Mouse (Mus musculus): ENCODE results near the gene Gm13103. TPM values are rescaled to one million over a fixed set of nuclear protein-coding genes. Genes with fewer than 3 reads are reported as not detected.
"Not testable (repeated sequence)": the region's sequence is repeated elsewhere in the genome, so short reads cannot be mapped to it uniquely, and the experiment has no call there.

Gene Gm13103
- not detected in 2 replicates for polyA plus RNA-seq (2016; fragmentation: Nextera tagmentation; extraction: Ambion mirVana)

- H3K27ac ChIP-seq; H3K4me2 ChIP-seq (replicated peaks); ATAC-seq (ENCODE audit: low FRiP score); H3K27me3 ChIP-seq; H3K4me1 ChIP-seq; H3K9ac ChIP-seq; H3K36me3 ChIP-seq; H3K4me3 ChIP-seq: not testable (repeated sequence)
- peaks cover 26% of the 10 kb centered on the region for H3K9me3 ChIP-seq (replicated peaks)
These were observed at the start of gene Gm13103 for GRCm38 (mm10) chr4:143846197-143846596. Gene Gm13103, plus strand, starts transcription at chr4:143846497.

- no peak within 1 kb of the TSS for H3K4me2 ChIP-seq (replicated peaks)
- H3K36me3 ChIP-seq, result no peaks in the 10 kb centered on the region
- ATAC-seq (ENCODE audit: low FRiP score), result no peak
- no peak within 1 kb of the TSS for H3K27ac ChIP-seq
- H3K9ac ChIP-seq, result no peak within 1 kb of the TSS
- H3K9me3 ChIP-seq (replicated peaks), result peaks cover 28% of the 10 kb centered on the region
- no peaks in the 10 kb centered on the region for H3K4me1 ChIP-seq
- no peak within 1 kb of the TSS for H3K4me3 ChIP-seq
- H3K27me3 ChIP-seq, result no peaks in the 10 kb centered on the region
- 75% methylated on average over 2 of the region's 2 CpGs for WGBS
These were observed 30.3 kb upstream of the Gm13103 start, which contains the start of gene Gm13084 for GRCm38 (mm10) chr4:143815993-143816392. Gene Gm13084, minus strand, starts transcription at chr4:143816093.

- ATAC-seq (ENCODE audit: low FRiP score); H3K4me2 ChIP-seq (replicated peaks); H3K4me1 ChIP-seq; H3K27me3 ChIP-seq; H3K9ac ChIP-seq; H3K4me3 ChIP-seq; H3K27ac ChIP-seq; H3K36me3 ChIP-seq: not testable (repeated sequence)
- H3K9me3 ChIP-seq (replicated peaks), result peaks cover 35% of the 10 kb centered on the region
- WGBS, result 68% methylated on average over 1 of the region's 1 CpGs
These were observed 36.1 kb downstream of the Gm13103 start for GRCm38 (mm10) chr4:143882371-143882770.

- not testable (repeated sequence) for H3K9ac ChIP-seq; H3K4me2 ChIP-seq (replicated peaks); H3K4me3 ChIP-seq; H3K27me3 ChIP-seq; H3K4me1 ChIP-seq; H3K27ac ChIP-seq; H3K36me3 ChIP-seq; ATAC-seq (ENCODE audit: low FRiP score)
- 90% methylated on average over 3 of the region's 3 CpGs for WGBS
- peaks cover 33% of the 10 kb centered on the region for H3K9me3 ChIP-seq (replicated peaks)
These were observed 48.1 kb downstream of the Gm13103 start for GRCm38 (mm10) chr4:143894406-143894805.

- peaks cover 19% of the 10 kb centered on the region for H3K9me3 ChIP-seq (replicated peaks)
- H3K4me3 ChIP-seq; H3K27ac ChIP-seq; H3K4me2 ChIP-seq (replicated peaks); ATAC-seq (ENCODE audit: low FRiP score); H3K36me3 ChIP-seq; H3K9ac ChIP-seq; H3K27me3 ChIP-seq; H3K4me1 ChIP-seq: not testable (repeated sequence)
- 93% methylated on average over 1 of the region's 1 CpGs for WGBS
These were observed 54.0 kb downstream of the Gm13103 start, which contains the start of gene Pramef6 for GRCm38 (mm10) chr4:143900280-143900679. Gene Pramef6, minus strand, starts transcription at chr4:143900380.

Other genes with a start within 250 kb of the Gm13103 start
- gene Gm13083, start 231.5 kb upstream of the Gm13103 start, polyA plus RNA-seq (2016; fragmentation: Nextera tagmentation; extraction: Ambion mirVana), result not detected in 2 replicates
- not detected in 2 replicates for gene Gm13088, start 189.3 kb upstream of the Gm13103 start, polyA plus RNA-seq (2016; fragmentation: Nextera tagmentation; extraction: Ambion mirVana)
- gene Gm13089, start 143.8 kb upstream of the Gm13103 start, polyA plus RNA-seq (2016; fragmentation: Nextera tagmentation; extraction: Ambion mirVana), result not detected in 2 replicates
- not detected in 2 replicates for gene Gm13078, start 127.0 kb upstream of the Gm13103 start, polyA plus RNA-seq (2016; fragmentation: Nextera tagmentation; extraction: Ambion mirVana)
- not detected in 2 replicates for gene Gm13023, start 57.1 kb upstream of the Gm13103 start, polyA plus RNA-seq (2016; fragmentation: Nextera tagmentation; extraction: Ambion mirVana)
- not detected in 2 replicates for gene Gm13084, start 30.4 kb upstream of the Gm13103 start, polyA plus RNA-seq (2016; fragmentation: Nextera tagmentation; extraction: Ambion mirVana)
- not detected in 2 replicates for gene Pramef6, start 53.9 kb downstream of the Gm13103 start, polyA plus RNA-seq (2016; fragmentation: Nextera tagmentation; extraction: Ambion mirVana)
- gene Pramef25, start 104.5 kb downstream of the Gm13103 start, polyA plus RNA-seq (2016; fragmentation: Nextera tagmentation; extraction: Ambion mirVana), result not detected in 2 replicates
- gene Gm13101, start 120.5 kb downstream of the Gm13103 start, polyA plus RNA-seq (2016; fragmentation: Nextera tagmentation; extraction: Ambion mirVana), result not detected in 2 replicates
- gene Pramef17, start 147.9 kb downstream of the Gm13103 start, polyA plus RNA-seq (2016; fragmentation: Nextera tagmentation; extraction: Ambion mirVana), result not detected in 2 replicates
- gene Pramel4, start 212.6 kb downstream of the Gm13103 start, polyA plus RNA-seq (2016; fragmentation: Nextera tagmentation; extraction: Ambion mirVana), result not detected in 2 replicates

Measured in hindbrain, embryonic 12.5 days (tissue).